Mouse (Mus musculus) heart, postnatal 14 days (tissue): ENCODE measurements at regions not wholly inside any gene's neighbourhood (a gene's known extent, or its start where the extent isn't known, plus 50 kb on each side); places are given as distances from the start of the nearest gene placed in this dataset.
A peak's percentile ranks its signal among the peaks of the same experiment; 100 is the strongest.

Source experiments
- DNase-seq, 2 experiments: peaks; one replicate each; pipeline ENCODE4 v3.0.0; 2021 to 2022
- intact Hi-C: fragments of 180-260 bp; cut with DNase I; formaldehyde crosslinking; loops from one replicate; pipeline ENCODE4 v1.15.1; 2025

DNA sequence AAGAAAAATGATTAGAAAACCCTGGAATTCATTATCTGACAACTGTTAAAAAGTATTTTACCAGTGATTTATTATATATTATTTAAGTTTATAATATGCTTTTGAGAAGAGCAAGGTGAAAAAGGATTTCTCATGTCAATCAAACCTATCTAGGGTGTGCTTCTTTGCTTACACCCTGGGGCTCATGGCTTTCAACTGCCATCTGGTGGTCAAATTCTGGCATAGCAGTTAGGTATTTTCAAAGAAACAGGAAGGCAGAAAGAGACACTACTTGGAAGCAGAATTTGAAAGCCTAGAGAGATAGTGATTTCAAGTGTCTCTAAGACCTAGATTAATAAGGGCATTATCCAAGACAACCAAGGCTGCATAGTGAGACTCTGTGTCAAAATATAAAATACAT, 167.8 kb upstream of the Amot start:
- peak in 1 of 2 experiments; percentile 30 for DNase-seq
- intact Hi-C loops: loop anchor here (1.0 kb wide), 1 partner anchor 132 kb away; no protein-coding TSS in a partner anchor

DNA sequence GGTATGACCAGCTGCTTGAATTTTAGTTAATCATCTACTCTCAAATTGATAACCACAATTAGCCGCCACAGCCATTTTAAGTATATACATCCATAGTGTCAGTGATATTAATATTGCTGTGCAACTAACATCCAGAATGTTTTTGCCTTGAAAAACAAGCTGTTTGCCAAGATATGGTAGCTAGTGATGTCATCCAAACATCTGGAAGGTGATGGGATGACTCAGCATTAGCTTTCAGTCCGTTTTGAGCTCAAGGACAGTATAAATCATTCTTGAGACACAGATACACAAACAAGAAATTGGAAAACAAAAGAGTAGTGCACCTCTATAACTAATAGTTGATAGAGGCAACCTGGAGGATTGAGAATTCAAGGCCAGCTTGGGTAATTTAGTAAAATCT, 146.7 kb upstream of the Amot start:
- no peak for DNase-seq
- intact Hi-C loops: no loop called here

DNA sequence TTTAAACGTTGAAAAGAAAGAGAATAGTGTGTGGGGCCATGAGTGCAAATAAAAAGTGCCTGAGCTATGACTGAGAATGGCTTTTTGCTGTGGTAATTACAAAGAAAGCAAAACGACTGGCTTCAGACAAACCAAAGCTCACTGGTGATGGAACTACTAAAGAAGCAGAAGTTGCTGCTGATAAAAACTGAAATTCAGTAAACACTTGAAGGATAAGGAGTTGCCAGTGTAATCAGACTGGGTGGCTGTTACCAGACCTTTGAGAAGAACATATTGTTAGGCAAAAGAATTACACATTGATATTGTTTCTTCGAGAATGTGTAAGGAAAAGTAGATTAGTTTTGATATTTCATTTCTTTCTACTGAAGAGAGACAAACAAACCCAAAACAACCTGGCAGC, 114.7 kb upstream of the Amot start:
- DNase-seq: no peak
- intact Hi-C loops: no loop called here

DNA sequence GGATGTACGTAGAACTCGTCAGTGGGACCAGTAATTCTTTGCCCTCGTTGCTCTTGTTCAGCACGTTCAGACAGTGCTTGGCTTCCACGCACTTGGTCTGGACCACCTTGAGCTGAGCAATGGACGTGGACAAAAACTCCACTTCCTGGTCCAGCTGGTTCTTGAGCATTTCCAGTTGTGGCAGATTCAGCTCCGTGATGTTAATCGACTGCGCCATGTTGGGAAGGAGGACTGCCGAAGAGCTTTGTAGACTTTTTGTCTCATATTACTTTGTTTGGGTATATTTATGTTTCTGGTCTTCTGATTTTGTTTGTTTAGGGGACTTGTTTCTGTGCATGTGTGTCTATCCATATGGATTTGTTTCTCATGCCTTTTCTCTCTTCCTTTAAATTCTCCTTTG, 97.1 kb upstream of the Amot start:
- intact Hi-C loops: no loop called here
- no peak for DNase-seq

DNA sequence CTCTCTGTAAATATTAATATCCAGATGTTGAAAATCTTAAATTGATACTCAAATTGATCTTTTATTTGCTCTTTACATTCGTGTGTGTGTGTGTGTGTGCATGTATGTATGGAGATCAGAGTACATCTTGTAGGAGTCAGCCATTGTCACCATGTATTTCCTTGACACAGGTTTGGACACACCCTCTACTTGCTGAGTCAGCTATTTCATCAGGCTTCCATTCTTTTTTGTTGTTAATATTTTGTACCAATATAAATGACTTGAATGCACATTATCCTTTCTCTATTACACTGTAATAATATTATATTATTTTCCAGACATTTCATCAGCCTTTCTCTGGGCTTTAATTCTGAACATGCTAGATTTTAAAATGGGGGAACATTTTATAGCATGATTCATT, 85.8 kb upstream of the Amot start:
- no peak for DNase-seq
- intact Hi-C loops: no loop called here

DNA sequence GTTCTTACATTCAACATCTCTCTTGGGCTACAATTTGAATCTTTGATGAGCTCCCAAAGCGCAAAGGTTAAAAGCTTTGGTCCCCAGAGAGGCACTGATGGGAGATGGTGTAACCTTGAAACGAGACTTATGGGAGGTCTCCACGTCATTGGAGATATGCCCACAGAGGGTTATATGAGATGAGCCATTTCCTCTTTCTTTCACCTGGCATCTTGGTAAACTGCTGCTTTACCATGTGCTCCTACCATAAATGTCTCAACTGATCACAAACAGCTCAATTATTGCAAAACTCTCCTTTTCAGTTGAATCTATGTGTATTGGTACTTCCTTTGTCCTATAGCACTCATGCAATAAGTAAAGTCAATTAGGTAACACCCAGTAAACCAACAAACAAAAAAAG, 62.5 kb upstream of the Amot start:
- DNase-seq: no peak
- intact Hi-C loops: no loop called here

DNA sequence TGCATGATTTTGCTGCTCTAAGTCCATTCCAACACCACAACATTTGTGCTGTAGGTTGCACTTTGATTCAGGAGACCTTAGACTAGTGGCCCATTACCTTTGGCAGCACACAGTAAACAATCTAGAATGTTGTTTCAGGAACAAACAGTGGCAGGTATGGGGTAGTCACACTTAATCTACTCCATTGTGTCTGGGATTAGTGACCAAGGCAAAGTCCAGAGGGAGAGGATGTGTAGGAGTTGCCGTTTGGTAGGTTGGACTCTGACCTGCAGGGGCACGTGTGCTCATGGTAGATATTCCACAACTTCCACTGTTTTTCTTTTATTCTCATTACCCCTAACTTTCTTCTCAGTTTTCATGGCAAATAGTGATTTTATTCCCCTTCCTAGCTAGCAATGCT, 62.1 kb upstream of the Amot start:
- intact Hi-C loops: no loop called here
- no peak for DNase-seq

DNA sequence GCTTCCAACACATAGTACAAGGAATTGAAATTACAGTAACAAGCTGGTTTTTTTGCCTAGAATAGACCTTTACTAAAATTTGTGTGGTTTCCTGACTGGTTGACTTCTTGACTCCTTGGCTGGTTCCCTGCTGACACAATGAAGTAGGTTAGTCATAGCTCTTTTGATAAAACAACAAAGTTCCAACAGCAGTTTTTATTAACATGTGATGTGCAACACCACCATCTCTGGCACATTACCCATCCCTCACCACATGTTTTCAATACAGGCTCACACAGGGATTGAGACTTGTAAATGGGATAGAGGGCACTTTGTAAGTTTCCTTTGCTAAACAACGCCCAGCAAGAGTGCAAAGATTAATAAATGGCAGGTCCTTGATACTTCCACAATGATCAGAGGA, 53.9 kb upstream of the Amot start:
- intact Hi-C loops: no loop called here
- DNase-seq: no peak
